In the genomic region with DNA sequence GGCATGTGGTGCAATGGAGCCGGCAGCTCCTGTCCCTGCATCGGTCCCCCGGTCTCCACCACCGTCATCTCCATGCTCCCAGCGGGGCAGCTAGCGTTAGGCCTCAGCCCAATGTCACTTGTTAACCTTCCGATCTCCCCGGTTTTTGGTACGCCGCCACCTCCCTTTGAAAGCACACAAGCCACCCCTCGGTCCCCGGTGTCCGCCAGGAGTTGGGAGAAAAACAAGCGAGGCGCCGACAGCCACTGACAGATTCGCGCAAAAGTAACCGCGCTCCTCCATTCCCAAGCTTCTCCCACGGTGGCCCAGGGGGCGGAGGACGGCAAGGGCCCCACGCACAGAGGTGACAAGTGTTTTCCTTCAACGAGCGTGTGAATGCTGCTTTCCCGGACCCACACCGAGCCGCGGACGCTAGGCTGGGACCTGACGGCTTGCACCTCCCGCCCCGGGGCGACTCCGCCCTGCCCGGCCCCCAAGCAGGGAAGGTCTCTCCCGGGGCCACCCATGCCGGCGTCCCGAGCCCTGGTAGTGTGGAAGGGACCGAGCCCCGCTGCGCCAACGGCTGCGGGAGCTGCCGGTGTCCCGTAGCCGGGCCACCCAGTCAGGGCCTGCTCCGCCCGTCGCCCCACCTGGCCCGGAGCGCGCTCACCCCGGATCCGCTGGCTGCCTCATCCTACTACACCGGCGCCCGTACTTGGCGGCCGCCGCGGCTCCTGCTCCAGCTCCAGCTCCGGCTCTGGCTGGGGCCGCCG, we compare ENCODE assay signal across 8 mouse cellular contexts. TPM values are rescaled to one million over a fixed set of nuclear protein-coding genes. Genes with fewer than 3 reads are reported as not detected.
DNase-seq lines count a peak whose midpoint lies in the region; ATAC-seq and TF ChIP-seq lines count a peak whose summit lies in the region.

No protein-coding gene starts in this region.

- H3K36me3 ChIP-seq in hindbrain, embryonic 13.5 days = no peaks in the 10 kb centered on the region
- no peaks in the 10 kb centered on the region for H3K36me3 ChIP-seq in macrophage (ENCODE audit: inconsistent target)

- peak overlapping the region; percentile 91 for H3K9ac ChIP-seq in hindbrain, embryonic 13.5 days

- intact Hi-C loops in left cerebral cortex, adult 2 months (cut with DNase I) = loop anchor here (2.0 to 5.0 kb wide), 3 partner anchors 40 to 195 kb away; no protein-coding TSS in a partner anchor

- H3K27ac ChIP-seq in hindbrain, embryonic 13.5 days = peak overlapping the region; percentile 88
- peak overlapping the region; percentile 93 for H3K27ac ChIP-seq in left cerebral cortex, adult 2 months
- H3K27ac ChIP-seq in macrophage = peak overlapping the region; percentile 57

- under 1% methylated on average over 66 of the region's 67 CpGs for WGBS in hindbrain, embryonic 13.5 days
- under 1% methylated on average over 59 of the region's 67 CpGs for WGBS in macrophage (ENCODE audit: missing documents)

- peak overlapping the region; percentile 99 for H3K4me3 ChIP-seq in hindbrain, embryonic 13.5 days
- peak overlapping the region; percentile 99 for H3K4me3 ChIP-seq in left cerebral cortex, adult 2 months
- H3K4me3 ChIP-seq in macrophage (ENCODE audit: inconsistent target) = peak overlapping the region; percentile 86

- DNase-seq in ovary, postnatal 36 days (ENCODE audit: low spot score) = peak; percentile 42
- no peak for DNase-seq in ovary, adult 18-20 months (ENCODE audit: low spot score)
- peak; percentile 61 to 66 for DNase-seq in cerebellum, postnatal 14 days
- peak; percentile 22 to 34 for DNase-seq in frontal cortex, postnatal 14 days (ENCODE audit: low spot score in 2 of 2)
- DNase-seq in left cerebral cortex, adult 2 months (ENCODE audit: extremely low spot score in 1 of 2, low spot score in 2 of 2) = peak; percentile 41 to 46
- peak; percentile 38 for DNase-seq in right cerebral cortex, postnatal 4 days

- TF ChIP-seq CTCF in left cerebral cortex, adult 2 months (IDR thresholded peaks at IDR 0.05) = no peak

- 0 out of 2 replicates have a peak, but pooled peaks cover 6% of the 10 kb centered on the region for H3K27me3 ChIP-seq in hindbrain, embryonic 13.5 days

- H3K9me3 ChIP-seq in hindbrain, embryonic 13.5 days = no peaks in the 10 kb centered on the region

- peak; percentile 88; the same call in 1 of the 2 replicates for ATAC-seq in hindbrain, embryonic 13.5 days (ENCODE audit: low FRiP score)

- peaks cover 49% of the 10 kb centered on the region for H3K79me2 ChIP-seq in macrophage (ENCODE audit: inconsistent target)

- H3K4me1 ChIP-seq in hindbrain, embryonic 13.5 days (replicated peaks) = peaks cover 16% of the 10 kb centered on the region

- peak overlapping the region; percentile 91 for H3K4me2 ChIP-seq in hindbrain, embryonic 13.5 days

RNA-seq across cellular contexts. Expression of a gene that starts 0.8 kb away (rescaled TPM):
- polyA plus RNA-seq in hindbrain, embryonic 13.5 days (2015; fragmentation: Nextera tagmentation; extraction: Ambion mirVana) = 21.3 and 21.7 TPM in 2 replicates
- total RNA-seq in left cerebral cortex, adult 2 months (2021) = 100 to 1,000 TPM; 114 to 118 TPM
- 100 to 1,000 TPM in 3 of 26 experiments, 10 to 100 TPM in 21, 1 to 10 TPM in 2; 7.5 to 167 (median 54.1) TPM for total RNA-seq in macrophage (2018; cell fraction: chromatin; rRNA removed)
- total RNA-seq in macrophage (2018; cell fraction: cytosol; rRNA removed) = 10 to 100 TPM; 21.8 to 48.8 (median 35.8) TPM
- 100 to 1,000 TPM in 1 of 26 experiments, 10 to 100 TPM in 25; 15.2 to 116 (median 43.2) TPM for total RNA-seq in macrophage (2018; cell fraction: nucleus; rRNA removed)
- polyA plus RNA-seq in macrophage (2018) = 25.1 to 36.4 TPM (median 27.4 TPM) in 3 replicates
